Mouse (Mus musculus): ENCODE measurements around the gene Plekha8.

The Plekha8 gene

DNA sequence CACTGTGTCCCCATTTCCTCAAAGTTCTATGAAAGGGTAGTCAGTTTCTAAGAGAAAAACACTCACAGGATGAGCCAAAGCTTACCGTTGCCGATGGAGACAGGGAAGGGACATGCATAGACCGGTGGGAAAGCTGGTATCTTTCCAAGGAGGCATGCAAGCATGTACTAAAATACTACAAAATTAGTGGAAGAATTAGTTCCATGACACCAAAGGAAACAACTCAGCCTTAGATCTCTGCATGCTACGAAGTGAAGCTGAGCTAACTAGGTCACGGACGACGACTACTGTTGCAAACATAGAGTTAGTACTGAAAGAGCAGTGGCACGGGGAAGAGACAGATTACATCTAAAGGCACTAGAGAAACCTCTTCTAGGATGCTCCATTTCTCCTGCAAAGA lies 8.0 kb upstream of the Plekha8 start:
- no peak for DNase-seq (ENCODE audit: low spot score)

DNA sequence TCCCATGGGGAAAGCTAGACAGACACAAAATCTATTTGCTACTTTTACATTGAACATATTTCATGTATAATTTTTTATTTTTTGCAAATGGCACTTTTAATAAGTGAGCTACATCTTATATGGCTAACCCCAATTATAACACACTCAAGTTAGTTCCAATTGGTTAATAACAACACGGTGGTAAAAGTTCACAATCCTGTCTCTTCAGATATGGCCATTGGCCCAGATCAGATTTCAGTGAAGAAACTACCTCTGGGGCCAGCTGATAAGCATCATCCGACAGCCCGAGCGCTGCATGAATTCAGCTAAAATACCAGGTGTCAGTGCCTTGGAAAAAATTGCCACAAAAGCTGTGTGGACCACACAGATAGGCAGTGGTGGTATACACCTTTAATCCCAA lies 7.2 kb upstream of the Plekha8 start:
- no peak for DNase-seq (ENCODE audit: low spot score)

DNA sequence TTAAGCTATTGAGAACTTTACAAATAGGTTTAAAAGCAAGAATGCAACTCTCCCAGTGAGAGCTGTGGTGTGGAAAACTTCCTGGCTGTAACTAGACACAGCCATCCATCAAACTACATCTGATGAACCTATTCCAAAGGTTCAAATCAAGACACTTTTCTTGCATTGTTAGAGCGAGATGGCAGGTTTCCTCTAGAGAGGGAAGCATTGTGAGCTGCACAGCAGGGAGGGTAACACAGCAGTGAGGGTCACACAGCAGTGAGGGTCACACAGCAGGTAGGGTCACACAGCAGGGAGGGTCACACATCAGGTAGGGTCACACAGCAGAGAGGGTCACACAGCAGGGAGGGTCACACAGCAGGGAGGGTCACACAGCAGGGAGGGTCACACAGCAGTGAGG lies 6.7 kb upstream of the Plekha8 start:
- no peak for DNase-seq (ENCODE audit: low spot score)

DNA sequence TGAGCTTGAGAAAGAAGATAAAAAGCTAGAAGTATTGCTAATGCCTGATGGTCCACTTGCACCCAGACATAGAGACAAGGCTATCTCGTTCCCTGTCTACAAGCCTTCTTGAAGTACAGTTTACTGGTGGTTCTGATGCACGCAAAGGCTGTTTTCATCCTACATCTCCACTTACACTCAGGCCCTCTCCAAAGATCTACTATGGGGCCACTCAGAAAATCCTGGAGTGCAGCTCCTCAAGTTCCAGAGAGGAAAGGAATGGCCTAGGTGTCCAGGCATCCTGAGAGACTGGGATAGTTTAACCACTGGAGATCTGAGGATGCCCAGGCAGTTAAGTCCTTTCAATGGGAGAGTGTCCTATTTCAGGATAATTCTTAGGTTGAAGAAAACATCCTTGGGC lies 4.2 kb upstream of the Plekha8 start:
- DNase-seq (ENCODE audit: low spot score): no peak

DNA sequence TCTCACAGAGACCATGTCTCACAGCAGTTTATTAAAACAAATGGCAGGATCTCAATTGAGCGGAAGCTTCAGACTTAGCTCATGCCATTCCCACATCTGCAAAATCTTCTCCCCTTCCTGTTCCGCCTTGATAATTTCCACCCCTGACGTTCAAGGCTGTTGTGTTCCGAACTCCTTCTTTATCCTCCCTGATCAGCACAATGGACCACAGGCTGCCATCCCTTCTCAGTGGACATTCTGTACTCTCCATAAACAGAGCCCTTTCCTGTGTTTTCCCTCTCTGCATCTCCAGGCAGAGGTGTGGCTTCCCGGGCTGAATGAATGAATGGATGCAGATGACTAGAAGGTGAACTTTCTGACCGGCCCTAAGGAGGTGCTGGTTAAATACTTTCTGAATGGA lies 3.1 kb upstream of the Plekha8 start:
- DNase-seq (ENCODE audit: low spot score): no peak

DNA sequence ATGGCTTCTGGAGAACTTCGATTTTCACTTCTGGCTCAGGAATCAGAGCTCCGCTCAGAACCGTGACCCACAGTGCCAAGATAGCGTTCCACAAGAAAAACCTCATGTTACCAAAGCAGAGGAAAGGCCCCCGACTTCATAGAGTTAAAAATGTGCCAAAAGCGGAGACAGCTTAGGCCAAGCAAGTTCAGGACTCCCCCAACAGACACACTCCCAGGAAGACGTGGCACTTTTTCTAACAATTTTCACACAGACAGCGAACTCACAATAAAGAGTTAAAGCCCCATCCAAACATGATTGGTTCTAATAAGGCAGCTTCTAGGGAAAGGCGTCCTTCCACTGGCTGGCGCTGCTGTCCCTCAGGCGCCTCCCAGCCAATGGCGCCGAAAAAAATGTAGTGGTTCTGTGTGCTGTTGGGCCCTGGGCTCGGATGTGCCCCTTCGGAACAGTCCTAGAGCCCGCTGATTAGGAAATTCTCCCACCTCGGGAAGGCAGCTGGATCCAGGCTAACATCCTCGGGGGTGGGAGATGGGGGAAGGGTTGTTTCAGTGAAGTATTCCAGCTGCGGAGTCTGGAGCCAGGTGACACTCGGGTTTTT lies 1.9 kb upstream of the Plekha8 start:
- peak; percentile 72 for DNase-seq (ENCODE audit: low spot score)

DNA sequence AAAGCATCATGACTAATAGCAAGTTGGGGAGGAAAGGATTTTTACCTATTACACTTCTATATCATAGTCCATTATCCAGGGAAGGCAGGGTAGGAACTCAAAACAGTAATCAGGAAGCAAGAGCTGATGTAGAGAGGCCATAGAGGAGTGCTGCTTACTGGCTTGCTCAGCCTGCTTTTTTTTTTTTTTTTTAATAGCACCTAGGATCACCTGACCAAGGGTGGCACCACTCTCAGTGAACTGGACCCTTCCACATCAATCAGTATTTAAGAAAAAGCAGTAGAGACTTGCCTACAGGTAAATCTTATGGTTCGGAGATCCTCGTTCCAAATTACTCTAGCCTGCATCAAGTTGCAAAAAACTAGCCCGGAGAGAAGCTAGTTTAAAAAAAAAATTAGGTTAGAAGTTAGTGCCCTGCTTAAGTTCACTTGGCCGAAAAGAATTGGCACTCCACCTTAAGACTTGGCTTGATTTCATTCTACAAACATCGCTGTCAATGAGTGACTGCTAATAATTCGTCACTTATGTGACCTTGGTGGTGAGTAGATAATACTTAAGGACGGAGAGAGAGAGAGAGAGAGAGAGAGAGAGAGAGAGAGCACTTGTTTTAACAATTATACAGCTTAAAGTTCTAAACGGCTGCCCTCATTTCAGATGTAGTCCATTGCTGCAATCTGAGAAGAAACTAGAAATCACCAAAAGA lies 994 bp upstream of the Plekha8 start:
- DNase-seq (ENCODE audit: low spot score): no peak

DNA sequence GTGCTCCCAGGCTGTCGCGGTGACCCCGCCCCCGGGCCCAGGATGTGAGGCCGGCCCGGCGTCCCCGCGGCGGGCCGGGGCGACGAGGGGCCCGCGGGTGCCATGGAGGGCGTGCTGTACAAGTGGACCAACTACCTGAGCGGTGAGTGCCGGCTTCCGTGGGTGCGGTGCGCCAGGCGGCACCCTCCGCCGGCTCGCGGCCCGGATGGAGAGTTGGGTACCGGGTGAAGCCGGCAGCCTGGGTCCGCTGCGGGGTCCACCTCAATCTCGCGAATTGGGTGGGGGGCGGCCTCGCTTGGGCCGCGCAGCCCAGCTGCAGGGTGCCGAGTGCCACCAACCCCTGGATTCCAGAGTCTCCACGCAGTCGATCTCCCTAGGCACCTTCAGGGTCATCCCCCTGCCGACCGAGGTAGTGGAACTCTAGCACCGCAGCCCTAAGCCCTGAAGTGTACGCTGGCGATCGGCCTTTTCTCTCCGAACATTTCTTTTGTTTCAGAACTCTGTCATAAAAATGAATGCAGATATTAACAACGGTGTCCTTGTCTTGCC lies 493 bp downstream of the Plekha8 start:
- no peak for DNase-seq (ENCODE audit: low spot score)

DNA sequence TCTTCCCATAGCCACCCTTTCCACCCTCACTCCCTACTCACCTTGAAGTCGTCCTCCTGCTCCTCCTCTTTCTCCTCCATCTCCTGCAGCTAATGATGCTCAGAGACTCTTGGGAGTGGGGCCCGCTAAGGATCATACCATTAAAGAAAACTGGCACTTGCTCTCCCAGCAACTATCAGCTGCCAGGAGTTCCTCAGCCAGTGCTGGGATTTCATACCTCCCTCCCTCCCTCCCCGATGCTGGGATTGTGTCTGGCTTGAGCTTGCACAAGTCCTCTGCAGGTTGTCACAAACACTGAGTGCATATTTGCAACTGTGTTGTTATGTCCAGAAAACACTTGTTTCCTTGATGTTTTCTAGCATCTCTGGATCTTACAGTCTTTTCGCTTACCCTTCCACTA lies 2.3 kb downstream of the Plekha8 start, which contains the start of gene Fkbp14:
TSS of gene Fkbp14 (minus strand) at position 101 of the 400 bp plus-strand sequence.
- DNase-seq (ENCODE audit: low spot score): no peak

DNA sequence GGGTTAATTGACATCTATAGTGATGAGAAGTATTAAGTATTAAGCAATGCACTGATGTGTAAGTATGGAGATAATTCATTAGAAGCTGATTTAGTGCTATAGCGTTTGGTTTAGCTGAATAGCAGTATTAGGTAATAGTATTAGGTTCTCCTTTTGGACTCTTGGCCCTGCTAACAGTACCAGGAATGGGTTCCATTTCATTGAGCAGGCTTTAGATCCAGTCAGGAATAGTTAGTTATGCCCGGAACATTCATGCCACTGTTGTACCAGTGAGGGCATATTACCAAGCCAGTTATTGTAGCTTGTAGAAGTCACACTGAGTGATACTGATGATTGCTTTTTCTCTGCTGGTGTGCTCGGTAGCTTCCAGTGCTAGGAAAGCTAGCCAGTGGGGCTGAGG lies 2.8 kb downstream of the Plekha8 start:
- DNase-seq (ENCODE audit: low spot score): no peak

DNA sequence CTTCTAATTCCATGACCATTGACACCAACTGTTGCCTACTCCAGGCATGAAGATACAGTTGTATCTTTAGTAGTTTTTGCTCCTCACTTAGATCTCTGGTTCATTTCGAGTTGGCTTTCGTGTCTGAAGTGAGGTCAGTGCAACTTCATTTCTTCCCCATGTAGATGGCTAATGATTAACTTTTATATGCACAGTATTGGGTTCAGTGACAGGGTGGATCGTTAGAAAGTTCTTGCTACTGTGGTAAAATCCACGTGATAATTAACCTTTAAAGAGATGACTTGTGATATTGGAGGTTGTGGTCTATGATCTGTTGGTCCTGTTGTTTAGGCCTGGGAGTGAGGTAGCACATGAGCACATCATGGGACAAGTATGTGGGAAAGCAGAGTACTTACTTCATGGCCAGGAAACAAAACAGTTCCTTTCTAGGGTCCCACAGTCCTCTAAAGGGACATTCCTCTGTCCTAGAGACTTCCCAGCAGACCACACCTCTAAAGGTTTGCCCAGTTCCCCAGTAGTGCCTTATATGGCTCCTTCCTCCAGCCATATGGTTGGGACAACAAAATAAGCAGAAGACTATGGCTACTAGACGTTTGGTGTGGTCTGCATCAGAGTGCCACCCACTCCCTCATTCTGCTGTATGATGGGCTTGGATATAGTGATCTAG lies 5.9 kb downstream of the Plekha8 start:
- DNase-seq (ENCODE audit: low spot score): no peak

DNA sequence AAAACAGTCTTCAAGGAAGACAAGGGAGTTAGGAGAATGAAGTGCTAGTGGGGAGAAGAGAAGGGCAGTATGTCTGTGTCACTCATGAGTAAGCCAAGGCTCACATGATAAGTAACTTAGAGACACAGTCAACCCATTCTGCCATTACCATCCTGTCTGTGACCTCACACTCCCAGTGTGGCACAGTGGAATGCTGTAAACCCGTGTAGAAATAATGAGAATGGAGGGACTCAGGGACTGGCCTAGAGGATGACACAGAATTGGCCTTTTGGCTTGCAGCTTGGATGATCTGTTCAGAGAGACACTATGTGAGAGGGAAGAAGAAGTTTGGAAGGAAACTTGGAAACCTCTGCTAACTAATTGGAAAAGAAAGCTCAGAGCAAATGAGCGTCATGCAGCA lies 8.0 kb downstream of the Plekha8 start:
- DNase-seq (ENCODE audit: low spot score): no peak

DNA sequence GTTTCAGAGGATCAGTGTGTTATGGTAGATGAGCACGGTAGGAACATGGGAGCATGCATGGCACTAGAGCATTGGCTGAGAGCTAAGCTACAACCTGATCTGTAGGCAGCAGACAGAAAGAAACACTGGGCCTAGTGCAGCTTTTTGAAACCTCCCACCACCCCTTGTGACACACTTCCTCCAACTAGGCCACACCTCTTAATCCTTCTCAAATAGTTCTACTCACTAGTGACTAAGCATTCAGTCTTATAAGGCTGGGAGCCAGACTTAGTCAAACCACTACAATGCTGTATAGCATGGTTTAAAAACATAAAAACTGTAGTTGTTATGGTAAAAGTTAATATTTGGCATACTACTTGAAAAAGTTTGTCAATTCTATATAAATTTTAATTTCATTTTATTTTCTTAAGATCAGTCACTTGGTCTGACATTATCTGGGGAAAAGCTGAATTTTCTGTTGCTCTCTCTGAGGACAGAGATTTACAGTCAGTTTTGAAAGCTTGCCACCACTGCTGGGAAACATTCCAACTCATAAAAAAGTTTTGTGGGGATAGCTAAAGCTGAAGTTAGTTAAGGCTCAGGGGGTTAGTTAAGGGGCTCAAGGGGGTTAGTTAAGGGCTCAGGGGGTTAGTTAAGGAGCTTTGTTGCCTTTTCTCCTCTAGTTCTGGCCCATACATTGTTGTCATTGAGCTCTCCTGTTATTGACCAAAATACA lies 9.2 kb downstream of the Plekha8 start:
- peak; percentile 43 for DNase-seq (ENCODE audit: low spot score)

DNA sequence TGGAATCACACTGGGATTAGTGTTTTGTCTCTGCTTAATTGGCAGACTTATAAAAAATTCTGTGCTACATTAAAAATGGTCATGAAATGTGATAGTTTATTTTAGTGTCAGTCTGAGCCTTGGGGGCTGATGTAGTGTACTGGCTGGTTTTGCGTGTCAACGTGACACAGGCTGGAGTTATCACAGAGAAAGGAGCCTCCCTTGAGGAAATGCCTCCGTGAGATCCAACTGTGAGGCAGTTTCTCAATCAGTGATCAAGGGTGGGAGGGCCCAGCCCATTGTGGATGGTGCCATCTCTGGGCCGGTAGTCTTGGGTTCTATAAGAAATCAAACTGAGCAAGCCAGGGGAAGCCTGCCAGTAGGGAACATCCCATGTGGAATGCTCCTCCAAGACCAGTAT lies 11.3 kb downstream of the Plekha8 start:
- DNase-seq (ENCODE audit: low spot score): no peak

DNA sequence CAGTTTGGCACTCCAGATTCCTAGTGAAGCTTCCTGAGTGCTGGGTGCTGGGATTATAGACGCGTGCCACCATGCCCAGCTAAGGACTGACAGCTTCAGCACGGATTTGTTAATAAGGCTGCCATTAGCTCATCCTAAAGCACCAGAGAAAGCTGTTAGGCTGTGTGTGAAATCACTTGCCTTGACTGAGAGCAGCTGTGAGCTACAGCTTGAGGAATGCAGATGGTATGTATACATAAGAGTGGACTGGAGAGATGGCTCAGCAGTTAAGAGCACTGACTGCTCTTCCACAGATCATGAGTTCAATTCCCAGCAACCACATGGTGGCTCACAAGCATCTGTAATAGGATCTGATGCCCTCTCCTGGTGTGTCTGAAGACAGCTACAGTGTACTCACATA lies 22.5 kb downstream of the Plekha8 start:
- DNase-seq (ENCODE audit: low spot score): no peak

DNA sequence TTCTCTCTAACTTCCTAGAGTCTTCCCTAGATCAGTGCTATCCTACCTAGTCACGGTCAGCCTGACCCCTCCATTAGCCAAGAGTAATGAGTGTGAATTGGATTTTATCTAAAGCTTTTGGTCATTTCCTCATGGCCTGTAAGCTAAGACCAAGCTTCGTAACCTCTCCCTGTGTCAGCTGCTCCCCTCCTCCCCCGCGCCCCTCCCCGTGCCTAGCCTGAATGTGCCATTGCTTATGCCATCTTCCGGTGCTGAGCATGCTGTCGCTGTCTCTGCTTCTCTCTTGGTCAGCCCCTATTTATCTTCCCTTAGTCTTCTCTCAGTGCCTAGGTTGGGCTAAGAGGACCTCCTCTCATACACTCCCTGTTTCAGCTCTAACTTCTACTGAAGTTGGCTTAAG lies 24.6 kb downstream of the Plekha8 start:
- no peak for DNase-seq (ENCODE audit: low spot score)

DNA sequence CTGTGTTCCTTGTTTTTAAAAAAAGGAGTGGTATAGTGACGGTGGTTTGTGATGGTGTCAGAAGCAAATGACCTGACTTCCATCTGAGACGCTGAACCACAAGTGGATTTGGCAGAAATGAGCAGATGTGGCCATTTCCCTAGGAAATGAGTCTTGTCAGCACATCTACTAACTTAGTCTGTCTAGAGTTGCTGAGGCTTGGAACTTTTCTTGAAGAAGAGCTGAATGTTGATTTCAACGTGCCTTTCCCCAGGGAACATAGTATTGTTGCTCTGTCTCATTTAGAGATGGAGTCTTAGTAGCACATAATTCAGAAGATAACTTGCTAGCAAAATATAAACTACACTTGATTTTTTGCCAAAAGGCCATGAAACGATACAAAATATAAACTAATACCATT lies 25.4 kb downstream of the Plekha8 start:
- DNase-seq (ENCODE audit: low spot score): no peak

DNA sequence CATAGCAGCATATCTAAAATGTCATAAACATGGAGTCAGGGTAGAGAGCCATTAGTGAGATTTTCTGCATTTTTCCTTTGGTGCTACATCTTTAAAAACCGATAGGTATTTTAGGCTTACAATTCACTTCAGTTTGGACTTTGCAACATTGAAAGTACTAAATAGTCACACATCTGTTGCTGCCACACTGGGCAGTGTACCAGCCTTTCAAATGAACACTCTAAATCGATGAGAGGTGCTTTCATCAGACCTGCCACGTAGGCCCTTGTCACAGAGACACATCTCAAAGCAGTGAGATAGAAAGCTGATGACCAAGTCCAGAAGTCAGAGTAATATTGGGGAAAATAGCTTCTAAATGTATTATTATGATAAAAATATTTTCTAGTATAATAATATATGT lies 33.5 kb downstream of the Plekha8 start:
- DNase-seq (ENCODE audit: low spot score): no peak

DNA sequence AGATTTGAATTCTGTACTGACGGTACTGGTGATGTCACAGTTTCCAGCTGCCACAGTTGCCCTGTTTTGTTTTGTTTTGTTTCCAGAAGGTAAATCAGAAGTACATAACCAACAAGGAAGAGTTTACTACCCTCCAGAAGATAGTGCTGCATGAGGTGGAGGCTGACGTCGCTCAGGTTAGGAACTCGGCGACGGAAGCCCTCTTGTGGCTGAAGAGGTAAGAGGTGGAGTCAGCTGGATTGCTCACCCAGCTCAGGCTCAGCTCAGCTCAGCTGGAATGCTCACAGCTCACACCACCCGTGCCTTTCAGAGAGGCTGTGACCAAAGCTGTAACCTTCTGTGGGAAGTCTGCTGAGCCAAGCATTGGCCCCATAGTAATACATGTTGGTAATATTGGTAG lies 34.8 kb downstream of the Plekha8 start:
- no peak for DNase-seq (ENCODE audit: low spot score)

DNA sequence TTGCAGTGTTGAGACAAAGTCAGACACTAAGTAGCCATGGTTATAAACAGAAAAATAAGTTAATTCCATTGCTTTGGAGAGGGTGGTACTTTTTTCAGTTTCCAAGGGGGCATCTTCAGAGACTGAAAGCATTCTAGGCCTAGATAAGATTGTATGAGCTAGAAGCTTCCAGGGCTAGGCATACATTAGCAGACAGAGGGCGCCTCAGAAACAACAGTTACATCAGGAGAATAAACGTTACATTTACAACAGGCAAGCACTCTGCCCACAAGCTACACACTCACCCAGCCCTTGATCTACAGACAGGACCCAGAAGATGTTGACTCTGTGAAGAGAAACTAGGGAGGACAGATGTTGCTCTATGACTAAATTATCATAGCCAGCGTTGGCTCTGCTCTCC lies 36.6 kb downstream of the Plekha8 start:
- DNase-seq (ENCODE audit: low spot score): no peak

DNA sequence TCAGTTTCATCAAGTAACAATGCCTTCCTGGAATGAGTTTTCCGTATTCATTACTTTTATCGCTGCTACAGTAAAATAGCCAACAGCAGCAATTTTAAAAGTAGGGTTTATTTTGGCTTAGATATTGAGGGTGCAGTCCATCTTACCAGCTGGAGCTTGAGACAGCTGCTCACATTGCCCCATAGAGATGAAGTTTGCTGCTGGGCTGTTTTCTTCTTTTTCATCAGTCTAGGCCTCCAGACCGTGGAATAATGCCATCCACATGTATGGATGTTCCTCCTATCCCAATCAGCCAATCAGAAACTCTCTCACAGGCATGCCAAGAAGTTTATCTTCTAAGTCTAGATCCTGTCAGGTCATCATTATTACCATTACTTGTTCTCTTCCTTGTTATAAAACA lies 45.0 kb downstream of the Plekha8 start:
- no peak for DNase-seq (ENCODE audit: low spot score)

DNA sequence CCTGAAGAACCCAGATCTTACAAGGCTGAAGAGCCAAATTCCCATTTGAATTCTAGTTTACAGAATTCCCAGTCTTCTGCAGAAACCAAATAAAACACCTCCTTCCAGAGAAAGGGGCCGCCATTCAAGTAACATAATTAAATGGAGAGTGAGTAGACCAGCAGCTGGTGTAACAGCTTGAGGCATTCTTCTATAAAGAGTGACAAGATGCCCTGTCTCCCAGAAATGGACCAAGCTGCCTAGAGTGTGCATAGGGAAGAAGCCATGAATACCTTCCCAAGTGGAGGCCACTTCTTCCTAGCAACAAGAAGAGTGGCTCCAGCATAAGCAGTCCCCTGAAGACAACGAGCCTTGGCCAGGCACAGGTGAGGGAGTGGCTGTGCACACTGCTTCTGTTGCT lies 47.0 kb downstream of the Plekha8 start:
- no peak for DNase-seq (ENCODE audit: low spot score)

DNA sequence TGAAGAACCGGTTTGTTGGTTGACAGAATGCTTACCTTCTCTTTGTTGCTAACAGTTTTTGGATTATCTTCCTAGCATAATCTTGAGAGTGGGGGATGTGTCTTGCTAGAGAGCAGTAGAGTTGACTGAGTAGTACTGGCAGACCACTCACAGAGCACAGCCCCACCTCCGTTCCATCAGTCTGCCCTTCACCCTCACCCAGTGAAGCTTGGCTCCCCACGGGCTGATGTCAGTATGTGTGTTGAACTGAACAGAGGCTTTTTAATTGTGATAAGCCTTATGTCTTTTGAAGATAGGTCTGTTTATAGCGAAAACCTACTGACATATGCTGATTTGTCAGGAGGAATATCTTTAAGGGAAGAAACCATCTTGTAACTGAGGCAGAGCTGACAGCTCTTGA lies 48.3 kb downstream of the Plekha8 start:
- no peak for DNase-seq (ENCODE audit: low spot score)
